Mouse (Mus musculus) thymus, postnatal 25 days (tissue): ENCODE data around the gene LTO1.
"Not testable (repeated sequence)": the region's sequence is repeated elsewhere in the genome, so short reads cannot be mapped to it uniquely, and the experiment has no call there.

Experiments used
- DNase-seq: peaks from one replicate; pipeline ENCODE4 v3.0.0; 2022

Gene LTO1

GRCm38 (mm10) chr7:144914948-144915750, at the start of gene LTO1:
TSS of gene LTO1 (plus strand) at chr7:144915100.
- peak; percentile 92 for DNase-seq

- no peak for DNase-seq
Measured at GRCm38 (mm10) chr7:144867161-144867560, 47.7 kb upstream of the LTO1 start.

DNA sequence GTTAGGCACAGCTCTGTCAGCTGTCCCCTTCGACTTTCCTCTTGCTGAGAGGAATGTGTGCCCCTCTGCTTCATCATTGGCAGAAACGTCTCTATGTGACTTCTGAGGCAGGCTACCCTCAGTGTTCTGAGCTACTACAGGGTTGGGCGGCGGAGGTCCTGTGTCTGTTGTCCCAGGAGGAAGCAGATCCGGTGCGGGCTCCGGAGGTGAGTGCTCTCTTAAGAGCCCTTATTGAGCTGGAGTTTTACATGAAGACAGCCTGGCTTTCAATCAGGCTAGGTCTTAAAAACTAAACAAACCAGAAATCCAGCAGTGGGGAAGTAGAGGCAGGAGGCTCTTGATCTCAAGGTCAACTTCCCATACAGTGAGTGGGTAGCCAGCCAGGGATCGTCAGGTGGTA, 47.3 kb upstream of the LTO1 start:
- DNase-seq: no peak

- DNase-seq: no peak
Measured at GRCm38 (mm10) chr7:144872420-144872819, 42.5 kb upstream of the LTO1 start.

GRCm38 (mm10) chr7:144873160-144873559, 41.7 kb upstream of the LTO1 start:
- DNase-seq: no peak

DNA sequence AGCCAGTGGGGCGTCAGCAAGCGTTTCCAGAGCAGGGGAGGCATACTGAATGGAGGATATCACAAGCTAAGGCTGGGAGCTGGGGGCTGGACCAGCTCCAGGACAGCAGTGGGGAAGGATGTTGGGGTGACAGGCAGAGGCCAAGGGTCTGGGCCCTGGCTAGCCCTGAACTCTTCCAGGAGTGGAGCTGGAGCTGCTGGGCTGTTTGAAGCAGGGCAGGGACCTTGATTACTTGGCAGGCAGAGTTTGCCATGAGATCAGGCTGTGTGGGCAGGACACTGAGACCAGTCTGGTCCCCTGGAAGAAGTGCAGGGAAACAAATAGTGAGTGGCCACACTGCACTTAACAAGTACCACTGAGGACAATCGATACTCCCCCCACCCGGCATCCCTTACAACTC, 40.7 kb upstream of the LTO1 start:
- DNase-seq: no peak

DNA sequence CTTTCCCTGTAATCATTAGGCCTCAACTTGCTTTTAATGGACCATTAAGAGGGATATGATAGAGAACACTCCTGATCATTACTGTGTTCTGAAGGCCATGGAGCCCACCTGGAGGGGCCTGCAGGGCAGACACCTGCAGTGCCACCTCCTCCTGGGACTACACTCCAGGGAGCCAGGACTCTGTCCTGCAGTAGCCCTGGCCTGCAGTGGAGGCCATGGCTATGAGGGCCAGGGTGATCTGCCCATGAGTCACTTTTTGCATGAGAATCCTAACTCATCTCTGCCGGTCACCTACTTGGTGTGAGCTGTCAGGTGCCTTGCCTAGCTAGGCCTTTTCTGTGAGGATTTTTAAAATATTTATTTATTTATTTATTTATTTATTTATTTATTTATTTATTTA, 36.5 kb upstream of the LTO1 start:
- DNase-seq: no peak

- no peak for DNase-seq
Measured at GRCm38 (mm10) chr7:144883106-144883505, 31.8 kb upstream of the LTO1 start.

DNA sequence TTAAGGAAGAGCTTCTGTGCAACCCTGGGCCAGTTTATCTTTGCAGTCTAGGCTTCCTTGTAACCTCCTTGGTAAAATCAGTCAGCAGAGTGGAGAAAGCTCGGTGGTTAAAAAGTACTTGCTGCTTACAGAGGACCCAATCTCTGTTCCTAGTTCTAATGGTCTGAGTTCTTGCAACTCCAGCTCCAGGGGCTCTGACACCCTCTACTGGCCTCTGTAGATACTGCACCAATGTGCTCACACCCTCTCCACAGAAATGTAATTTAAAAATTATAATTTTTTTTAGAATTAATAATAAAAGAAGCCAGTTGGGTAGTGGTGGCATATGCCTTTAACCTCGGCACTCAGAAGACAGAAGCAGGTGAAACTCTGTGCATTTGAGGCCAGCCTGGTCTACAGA, 27.2 kb upstream of the LTO1 start:
- DNase-seq: no peak

GRCm38 (mm10) chr7:144888564-144889299, 26.2 kb upstream of the LTO1 start:
- no peak for DNase-seq

- DNase-seq: not testable (repeated sequence)
Measured at GRCm38 (mm10) chr7:144890661-144891060, 24.2 kb upstream of the LTO1 start.

DNA sequence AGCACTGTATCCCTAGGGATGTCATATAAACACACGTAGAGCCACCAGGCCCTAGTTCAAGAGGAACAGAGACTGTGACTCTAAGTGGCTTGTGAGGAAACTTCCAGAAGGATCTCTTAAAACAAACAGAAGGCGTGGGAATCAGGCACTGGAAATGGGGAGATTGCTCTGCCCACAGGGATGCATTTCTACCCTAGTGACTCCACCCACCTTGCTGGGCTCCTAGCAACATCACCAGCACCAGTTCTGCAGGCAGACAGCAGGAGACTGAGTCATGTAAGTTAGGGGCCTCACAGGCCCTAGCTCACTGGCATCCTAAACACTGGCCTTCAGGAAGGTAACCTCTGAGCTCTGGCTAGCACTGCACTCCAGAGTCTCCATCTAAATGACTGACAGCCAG, 23.0 kb upstream of the LTO1 start:
- no peak for DNase-seq

GRCm38 (mm10) chr7:144892322-144892721, 22.6 kb upstream of the LTO1 start:
- no peak for DNase-seq

DNA sequence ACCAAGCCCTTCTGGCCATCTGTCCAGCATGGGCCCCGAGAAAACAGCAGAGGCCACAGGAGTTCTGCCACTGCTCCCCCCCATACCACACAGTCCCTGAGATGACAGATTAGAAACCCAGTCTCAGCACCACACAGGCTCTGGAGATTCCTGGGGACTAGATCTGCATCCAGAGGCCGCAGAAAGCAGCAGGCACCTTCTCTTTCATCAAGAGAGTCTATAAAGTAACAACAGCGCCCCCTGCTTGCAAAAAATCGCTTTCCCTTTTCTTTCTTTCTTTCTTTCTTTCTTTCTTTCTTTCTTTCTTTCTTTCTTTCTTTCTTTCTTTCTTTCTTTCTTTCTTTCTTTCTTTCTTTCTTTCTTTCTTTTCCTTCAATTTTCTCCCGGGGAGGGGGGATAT, 20.7 kb upstream of the LTO1 start:
- DNase-seq: no peak

DNA sequence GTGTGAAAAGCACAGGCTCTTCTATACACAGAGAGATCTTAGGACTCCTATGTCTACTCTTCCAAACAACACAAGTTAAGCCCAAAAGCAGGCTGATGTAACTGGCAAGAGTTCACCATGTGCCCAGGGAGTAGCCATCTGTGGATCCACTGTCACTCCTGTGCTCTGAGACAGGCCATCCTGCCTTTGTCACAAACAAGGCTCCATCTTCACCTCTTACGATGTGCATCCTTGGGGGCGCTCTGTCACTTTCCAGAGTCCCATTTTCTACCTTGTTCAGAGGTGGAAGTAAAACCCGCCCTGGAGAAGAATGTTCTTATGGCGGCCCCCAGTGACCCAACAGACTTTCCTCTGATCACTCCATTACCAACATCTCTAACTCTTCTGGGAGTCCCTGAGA, 20.2 kb upstream of the LTO1 start:
- DNase-seq: no peak

DNA sequence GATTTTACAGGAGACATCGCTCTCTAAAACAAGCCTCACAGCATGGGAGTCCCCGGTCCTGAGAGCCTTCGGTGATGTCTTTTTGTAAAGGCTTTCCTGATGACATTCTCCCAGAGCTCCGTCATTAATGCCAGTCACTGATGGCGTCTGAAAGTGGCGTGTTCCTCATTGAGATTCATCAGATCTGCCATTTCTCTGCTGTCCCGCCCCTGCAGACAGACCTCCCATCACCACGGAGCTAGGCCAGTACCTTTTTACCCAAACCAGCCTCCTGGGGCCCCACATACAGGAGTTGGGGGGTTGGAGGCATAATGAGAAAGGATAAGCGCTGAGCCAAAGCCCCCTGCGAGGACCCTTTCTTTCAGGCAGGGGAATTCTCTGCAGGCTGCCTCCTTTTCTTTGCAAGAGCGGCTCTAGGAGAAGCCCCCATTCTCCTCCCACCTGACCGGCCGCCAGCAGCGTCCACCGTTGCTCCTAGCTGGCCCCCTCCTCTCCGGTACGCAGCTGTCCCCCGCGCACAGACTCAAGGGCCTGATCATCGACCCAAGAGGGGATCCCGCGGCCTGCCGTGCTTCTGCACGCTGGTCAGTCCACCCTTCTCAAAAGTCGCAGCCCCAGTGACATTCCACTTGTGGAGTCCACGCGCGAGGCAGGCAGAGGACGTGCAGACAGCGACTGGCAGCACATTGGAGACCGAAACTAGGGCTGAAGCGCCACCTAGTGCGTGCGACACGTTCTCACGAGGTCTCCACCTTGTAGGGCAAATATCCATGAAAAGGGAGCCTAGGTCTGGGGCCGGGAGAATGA, 19.4 kb upstream of the LTO1 start:
- DNase-seq: peak; percentile 50

DNA sequence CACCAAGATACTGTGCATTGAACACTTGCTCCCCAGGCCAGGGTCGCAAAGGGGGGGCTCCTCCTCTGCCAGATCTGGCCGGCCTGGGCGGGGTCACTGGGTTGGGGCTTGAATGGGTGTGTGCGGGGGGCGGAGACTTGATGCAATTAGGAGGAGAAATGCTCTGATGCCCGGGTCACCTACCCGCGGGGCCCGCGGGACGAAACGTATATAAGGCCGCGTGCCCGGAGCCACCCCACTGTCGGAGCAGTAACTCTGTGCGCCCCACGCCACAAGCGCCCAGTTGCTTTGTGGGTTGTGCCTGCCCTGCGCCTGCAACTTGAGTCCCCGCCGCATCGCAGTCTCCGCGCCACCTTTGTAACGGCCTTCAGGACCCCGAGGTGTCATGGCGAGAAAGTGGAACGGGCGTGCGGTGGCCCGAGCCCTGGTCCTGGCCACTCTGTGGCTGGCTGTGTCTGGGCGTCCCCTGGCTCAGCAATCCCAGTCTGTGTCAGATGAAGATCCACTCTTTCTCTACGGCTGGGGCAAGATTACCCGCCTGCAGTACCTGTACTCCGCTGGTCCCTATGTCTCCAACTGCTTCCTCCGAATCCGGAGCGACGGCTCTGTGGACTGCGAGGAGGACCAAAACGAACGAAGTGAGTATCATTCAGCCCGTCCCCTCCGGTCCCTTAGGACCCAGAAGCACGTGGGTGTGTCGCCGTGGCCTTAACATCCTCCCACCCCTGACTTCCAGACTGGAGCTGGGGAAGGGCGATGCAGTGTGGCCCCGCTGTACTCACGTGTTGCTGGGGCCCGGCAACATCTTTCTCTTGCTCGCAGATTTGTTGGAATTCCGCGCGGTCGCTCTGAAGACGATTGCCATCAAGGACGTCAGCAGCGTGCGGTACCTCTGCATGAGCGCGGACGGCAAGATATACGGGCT, 18.3 kb upstream of the LTO1 start, which contains the start of gene Fgf15:
Gene Fgf15 (plus strand): TSS at position 238 of the 925 bp plus-strand sequence.
- no peak for DNase-seq

DNA sequence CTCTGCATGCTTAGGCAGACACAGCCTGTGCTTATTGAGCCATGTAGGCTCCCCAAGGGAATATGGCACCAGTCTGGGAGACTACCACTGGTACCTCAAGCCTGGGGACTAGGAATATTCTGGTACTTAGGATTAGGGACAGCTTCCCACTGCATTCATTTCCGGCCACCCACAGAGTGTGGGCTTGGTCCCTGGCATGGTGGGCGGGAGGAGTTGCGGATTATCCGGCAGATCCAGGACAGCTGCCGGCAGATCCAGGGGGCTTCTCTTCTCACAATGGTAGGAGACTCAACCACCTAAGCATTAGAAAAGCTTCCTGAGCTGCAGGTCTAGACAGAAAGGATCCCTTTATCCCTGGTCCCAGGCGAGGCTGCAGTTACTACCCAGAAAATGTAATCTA, 16.4 kb upstream of the LTO1 start:
- no peak for DNase-seq

GRCm38 (mm10) chr7:144905514-144905913, 9.4 kb upstream of the LTO1 start:
- not testable (repeated sequence) for DNase-seq

DNA sequence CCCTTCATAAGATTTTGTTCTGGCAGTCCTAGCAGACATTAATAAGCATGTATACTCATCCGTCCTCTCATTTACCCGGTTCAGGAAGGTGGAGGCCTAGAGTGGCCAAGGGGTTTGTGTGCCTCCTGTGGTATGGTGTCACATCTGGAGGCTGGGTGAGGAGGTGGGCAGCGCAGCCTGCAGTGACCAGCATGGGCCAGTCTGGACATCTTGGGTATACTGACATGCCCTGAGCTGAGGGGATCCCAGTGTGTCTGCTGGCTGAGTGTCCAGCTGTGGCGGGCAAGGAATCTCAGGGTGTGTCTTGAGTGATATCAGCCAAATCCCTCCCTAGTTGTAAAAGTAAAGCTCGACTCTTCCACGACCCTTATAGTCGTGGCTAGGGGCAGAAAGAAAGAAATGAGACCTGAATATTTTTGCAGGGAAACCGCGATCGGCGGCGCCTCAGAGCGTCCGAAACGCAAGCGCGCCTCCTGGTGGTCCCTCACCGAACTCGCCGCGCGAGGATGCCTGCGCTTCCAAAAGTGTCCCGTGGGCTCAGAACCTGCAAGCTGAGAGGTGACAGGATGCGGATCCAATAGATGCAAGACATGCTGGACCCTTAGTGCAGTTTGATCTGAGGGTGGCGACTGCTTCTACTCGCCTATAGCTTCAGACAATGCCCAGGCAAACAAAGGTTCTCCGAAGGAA, 8.0 kb upstream of the LTO1 start:
- DNase-seq: peak; percentile 49

DNA sequence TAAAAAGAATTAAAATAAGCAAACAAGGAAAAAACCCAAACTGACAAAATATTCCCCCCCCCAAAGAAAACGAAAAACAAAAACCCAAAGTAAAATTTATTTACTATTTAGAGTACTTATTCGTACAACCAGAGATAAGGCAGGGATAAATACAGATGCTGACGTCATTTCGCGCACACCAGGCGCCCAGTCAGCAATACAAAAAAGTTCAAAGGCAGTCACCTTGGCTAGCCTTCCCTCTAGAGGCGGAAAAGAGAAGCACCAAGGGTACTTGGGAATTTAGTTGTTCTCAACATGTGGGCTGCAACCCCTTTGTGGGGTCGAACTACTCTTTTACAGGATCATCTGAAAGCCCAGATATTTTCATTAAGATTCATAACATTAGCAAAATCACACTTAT, 7.1 kb upstream of the LTO1 start:
- no peak for DNase-seq

- DNase-seq: no peak
Measured at GRCm38 (mm10) chr7:144908705-144909104, 6.2 kb upstream of the LTO1 start.
